Mouse (Mus musculus) urinary bladder, postnatal 4 days (tissue): ENCODE measurements at regions not wholly inside any gene's neighbourhood (a gene's known extent, or its start where the extent isn't known, plus 50 kb on each side); places are given as distances from the start of the nearest gene placed in this dataset.

Source experiments
- DNase-seq, 2 experiments: peaks; one replicate each; pipeline ENCODE4 v3.0.0; 2021 to 2022; ENCODE audit warnings: low spot score in 2 of 2

DNA sequence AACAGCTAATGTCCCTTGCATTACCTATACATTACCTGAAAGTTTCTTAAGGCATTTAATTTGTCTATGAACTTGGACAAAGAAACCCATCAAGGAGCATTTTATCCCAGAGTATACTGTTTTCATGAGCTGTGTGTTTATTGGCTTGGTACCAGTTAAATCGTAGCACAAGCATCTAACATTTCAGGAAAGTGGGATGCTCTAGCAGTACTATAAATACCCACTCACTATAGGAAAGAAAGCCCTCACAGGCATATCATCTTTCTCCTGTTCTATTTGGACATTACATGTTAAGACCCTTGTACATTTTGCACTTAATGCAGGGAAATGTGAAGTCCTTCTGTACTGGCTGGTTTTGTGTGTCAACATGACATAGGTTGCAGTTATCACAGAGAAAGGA lies 163.9 kb downstream of the Ptprc start:
- no peak for DNase-seq

DNA sequence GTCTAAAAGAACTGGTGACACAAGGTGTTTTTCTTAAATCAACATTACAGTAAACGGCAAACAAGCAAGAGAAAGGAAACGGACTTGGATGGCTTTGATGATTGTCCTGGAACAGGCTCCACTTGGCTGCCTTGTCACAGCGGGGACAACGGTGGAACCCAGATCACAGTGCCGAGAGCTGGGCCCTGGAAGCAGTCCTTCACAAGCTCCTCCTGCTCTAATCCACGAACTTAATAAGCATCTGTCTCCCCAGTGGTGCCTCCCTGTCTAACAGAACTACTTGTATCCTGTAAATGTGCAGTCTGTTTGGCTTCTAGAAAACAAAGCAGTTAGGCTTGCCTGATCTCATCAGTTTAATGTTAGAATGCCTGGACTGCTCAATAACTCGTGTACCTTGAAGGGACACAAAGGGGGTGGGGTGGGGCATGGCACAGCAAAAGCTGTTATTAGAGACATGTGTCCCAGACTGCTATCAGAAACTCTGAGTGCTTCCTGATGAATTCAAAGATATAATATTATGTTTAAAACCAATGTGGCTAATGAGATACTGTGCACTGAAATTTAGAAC lies 164.5 kb downstream of the Ptprc start:
- no peak for DNase-seq

DNA sequence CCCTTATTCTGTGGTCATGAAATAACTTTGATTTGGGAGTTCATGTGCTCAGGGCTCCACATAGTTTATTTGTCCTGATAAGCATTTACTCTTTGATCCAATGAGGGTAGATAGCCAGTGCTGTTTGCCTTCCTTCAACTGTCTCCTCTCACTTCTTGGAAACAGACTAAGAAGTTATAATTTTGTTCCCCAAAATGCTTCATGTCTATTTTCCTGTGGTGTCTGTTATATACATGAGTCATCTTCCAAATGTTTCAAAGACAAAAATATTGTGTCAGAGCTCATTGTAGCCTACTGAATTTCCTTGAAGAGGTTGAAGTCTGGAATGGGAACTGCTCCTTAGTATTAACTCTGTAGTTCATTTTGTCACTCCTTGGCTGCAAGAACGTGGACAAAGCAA lies 168.7 kb downstream of the Ptprc start:
- no peak for DNase-seq

DNA sequence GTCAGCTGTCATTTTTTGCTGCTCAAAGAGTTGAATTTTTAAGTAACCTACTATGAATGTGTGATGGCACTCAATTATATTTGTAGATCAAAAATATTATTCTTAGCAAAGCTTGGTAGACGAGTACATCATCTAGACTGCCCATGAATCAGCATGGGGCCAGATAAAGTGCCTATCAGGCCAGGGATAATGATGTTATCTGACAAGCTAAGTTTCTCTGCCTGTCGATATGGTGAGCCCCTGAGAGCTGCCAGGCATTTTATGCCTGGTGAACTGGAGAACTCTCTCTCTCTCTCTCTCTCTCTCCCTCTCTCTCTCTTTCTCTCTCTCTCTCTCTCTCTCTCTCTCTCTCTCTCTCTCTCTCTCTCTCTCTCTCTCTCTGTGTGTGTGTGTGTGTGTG lies 171.2 kb downstream of the Ptprc start:
- no peak for DNase-seq

DNA sequence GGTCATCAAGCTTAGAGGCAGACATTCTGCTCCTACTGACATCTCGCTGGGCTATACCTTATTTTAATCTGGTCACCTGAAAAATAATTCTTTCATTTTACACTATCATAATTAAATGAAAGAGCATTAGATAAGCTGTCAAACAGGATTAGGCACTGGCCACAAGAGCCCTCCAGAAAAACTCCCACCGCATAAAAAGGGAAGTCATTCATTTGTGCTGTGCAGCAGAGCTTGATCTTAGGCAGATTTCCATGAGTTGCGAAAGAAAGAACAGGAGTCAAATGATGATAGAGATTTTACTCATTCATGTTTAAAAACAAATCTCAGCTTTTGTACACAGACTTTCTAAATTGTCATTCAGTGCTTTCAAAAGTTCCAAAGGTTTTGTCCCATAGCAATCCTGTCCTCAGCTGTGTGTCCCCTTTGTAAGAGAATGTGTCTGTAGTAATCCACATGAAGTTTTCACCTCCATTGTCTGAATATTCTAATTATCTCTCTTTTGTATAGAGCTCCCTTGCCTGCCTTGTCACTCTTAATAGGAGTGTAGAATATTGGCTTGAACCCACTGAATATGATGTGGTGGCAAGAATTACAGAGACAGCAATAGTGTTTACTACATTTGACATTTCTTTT lies 176.1 kb downstream of the Ptprc start:
- DNase-seq = no peak

DNA sequence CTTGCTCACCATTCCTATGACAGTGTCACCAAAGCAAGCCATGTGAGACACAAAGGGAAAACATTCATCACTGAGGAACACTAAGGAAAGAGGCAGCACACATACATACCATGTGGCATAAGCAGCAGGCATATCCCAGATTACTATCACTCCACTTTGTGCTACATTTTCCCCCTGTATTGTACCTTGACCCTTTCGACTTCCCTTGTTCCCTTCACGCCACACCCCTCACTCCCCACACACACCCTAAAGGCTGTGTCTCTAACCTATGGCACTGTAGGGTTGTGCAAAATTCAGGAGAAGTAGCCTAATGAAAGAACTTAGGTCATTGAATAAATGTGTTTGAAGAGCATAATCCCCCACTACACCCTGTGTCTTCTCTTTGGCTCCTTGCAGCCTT lies 179.5 kb downstream of the Ptprc start:
- no peak for DNase-seq

DNA sequence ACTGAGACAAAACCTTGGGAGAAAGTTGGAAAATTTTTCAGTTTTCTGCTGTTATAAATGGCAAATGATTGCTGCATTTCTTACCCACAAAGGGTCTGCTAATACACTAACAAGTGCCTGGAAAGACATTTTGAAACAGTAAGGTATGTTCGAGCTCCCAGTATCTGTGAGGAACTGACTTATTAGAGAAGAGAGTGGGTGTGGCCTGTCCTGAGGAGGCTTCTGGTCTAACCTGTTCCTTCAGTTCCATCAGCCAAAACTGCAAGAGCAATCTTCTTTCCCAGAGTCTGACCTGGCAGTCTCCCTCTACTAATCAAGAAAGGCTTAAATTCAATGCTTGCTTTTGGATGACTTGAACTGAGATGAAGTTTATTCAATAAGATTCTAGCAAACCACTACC lies 183.6 kb downstream of the Ptprc start:
- no peak for DNase-seq

DNA sequence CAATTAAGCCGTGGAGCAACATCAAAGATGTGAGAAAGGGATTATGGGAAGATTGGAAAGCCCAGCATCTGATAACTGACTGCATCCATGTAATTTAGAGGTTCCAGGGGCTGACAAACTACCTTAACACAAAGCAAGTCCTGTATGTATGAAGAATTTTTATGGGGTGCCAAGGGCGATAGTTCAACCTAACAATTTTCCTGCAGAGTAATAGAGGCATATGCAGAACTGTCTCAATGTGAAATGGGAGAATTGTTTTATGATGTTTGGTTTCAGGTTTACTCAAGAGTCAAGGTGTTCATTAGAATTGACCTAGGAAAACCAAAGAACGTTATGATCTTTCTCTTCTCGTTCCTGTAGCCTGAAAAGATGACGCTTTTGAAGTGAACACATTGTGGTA lies 184.1 kb downstream of the Ptprc start:
- DNase-seq = no peak

DNA sequence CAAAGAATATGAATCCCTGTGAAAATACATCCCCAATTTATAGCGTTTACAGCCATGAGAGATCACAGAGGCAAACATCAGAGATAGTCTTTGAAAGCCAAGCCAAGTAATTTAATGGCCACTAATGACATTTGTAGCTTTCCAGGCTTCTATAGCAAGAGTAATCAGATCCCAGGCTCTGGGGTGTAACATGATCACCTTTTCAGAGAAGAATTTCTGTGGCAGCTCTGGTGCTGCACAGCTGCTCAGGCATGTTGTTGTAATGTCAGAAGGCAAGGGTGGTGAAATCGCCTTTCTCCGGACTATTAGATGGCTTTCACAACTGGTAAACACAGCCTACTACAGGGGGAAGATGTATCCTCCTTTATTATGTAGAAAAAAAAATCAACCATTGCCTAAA lies 202.1 kb downstream of the Ptprc start:
- DNase-seq = no peak

DNA sequence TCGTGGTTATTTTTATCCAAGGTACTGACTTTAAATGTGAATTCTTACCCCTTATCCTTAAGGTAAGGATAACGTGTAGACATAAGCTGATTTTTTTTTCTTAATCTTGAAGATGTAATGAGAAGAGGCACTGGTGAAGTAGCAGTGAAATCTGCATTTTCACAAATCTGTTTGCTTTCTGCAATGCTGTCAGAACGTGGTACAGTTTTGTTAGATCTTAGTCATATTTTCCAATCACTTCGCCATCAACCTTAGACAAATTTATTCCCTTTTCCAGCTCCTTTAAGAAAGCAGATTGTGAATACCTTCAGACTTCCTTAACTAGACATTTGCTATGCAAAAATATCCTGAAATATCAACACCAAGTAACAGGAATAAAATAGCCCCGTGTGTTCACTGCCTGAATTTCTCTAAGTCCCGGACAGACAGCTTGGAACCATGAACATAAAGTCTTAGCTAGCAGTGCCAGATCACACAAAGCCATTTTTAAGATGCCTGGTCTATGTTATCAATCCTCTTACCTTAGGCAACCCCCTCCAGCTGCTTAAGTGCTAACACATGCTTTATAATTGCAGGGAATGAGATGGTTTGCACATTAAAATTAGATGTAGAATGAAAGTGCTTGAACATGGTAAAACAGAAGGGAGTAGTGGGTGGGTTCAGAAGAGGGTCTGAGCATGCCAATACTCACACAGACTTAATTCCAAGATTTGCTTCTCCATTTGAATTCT lies 202.7 kb downstream of the Ptprc start:
- DNase-seq = no peak

DNA sequence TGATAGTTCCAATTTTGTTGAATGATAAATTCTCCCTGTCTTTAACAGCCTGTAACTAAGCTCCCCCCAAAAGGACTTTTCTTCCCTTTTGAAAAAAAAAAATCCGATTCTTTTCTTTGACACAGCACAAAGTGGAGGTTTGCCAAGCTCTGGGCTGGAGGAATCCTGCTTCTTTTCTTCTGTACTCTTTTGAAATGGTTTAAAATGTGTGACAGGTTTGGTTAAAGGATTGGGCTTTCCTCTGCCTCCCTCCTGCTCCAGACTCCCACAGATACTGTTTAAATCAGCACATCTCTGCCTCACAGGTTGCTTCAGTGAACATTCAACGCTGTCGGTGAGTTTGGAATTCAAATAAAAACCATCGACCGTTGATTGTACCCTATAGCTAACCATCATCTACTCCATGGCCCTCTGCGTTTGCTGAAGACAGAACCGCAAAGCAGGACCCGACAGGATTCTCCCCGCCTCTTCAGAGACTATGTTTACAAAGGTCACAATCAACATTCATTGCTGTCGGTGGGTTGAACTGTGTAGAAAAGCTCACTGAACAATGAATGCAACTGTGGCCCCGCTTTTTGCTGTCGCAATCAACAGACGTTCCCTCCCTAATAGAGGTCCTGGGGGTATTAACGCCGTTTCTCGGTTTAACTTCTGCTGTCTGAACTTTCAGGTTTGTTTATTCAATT lies 209.2 kb downstream of the Ptprc start:
- no peak for DNase-seq

DNA sequence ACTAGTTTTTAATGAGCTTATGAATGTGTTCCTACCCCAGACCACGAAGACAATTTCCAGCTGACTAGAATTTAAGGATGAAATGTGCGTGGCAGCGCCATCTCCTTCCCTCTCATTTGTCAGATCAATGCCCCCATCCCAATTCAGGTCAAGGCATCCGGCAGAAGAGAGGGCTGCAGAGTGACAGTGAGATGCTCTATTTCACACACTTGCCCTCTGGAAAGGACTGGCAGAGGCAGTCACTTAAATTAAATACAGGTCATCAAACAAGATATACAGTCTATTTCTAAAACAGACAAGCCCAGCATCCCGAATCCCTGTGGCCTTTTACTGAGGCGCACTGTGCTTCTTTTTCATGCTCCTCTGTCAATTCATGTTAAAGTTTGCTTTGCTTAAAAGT lies 211.9 kb downstream of the Ptprc start:
- no peak for DNase-seq

DNA sequence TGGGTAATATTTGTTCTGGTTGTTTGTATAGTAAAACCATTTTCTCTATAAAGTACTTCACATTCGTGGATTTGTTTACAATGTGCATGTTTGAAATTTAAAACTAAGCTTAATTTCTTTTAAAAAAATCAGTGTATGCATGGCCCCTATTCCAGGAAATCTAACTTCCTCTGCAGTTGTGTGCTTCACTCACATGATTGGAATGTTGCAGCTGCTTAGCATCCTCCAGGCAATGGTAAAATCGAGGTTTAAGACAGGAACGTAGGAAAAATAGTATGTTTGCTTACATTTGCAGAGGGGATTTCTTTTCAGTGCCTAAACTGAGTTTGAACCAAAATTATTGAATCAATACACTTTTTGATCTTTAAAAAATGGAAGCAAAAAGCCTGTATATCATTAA lies 217.5 kb downstream of the Ptprc start:
- no peak for DNase-seq

DNA sequence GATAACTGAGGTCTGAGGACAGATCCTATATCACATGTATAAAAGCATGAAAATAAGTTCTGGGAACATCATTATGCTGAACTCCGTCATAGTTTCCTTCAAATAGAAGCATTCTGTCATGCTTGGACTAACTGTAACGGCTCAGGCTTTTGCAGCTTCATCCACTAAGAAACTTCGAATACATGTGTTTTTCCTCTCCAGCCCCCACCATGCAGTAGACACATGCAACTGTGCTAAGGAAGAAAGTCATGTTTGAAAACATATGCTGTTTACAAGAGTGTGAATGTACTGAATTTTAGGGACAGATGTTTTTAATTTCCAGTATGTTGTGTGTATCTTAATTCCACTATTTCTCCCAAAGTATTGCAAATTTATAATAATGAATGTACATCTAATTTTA lies 219.5 kb downstream of the Ptprc start:
- DNase-seq = no peak

DNA sequence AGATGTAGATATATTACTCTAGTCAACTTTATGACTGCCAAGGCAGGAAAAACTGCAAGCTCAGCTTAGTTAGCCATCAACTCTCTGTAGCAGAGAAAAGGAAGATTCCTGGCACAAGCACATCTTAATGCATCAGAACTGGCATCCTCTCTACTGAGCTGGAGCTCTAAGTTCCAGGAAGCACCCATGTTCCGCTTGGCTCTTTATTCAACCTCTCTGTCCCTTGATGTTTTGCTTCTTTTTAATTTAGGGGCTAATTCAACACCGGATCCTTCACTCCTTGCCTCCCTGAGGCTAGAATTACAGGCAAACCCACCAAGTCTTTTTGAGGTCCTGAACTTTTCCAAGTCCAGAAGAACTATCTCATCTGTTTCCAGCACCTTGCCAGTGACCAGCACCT lies 220.4 kb downstream of the Ptprc start:
- no peak for DNase-seq

DNA sequence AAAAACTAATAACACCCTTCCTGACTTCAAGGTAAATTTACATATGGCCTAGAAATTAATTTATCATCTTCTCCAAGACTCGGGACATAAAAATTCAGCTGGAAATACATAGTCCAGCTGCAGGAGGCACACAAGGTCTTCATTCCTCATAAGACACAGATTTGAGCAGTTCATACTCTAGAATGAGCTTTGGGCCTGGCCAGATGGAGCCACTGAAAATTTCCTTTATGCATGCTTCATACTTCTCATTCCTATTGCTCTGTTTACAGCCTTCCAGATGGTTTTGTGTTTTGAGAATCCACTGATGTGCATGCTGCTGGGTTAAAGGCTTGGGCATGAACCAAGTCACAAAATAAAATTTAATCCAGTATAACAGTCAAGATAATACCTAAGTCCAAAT lies 222.1 kb downstream of the Ptprc start:
- no peak for DNase-seq

DNA sequence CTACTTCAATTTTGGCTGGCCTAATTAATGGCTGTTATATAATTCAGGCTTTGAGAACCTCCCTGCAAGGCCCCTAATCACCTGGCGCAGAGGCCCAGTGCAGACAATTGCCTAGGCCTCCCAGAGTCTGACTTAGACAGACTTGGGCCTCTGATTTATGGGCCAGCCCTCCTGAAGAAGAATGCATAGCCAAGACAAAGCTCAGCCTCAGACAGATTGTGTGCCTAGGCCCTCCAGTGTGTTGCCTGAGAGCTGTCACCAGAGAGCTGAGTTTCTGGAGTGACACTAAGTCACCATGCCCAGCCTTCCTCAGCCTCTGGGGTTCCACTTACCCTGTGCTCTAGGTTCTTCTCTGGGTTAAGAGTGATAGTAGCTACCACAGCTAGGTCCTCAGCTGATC lies 222.7 kb downstream of the Ptprc start:
- no peak for DNase-seq

DNA sequence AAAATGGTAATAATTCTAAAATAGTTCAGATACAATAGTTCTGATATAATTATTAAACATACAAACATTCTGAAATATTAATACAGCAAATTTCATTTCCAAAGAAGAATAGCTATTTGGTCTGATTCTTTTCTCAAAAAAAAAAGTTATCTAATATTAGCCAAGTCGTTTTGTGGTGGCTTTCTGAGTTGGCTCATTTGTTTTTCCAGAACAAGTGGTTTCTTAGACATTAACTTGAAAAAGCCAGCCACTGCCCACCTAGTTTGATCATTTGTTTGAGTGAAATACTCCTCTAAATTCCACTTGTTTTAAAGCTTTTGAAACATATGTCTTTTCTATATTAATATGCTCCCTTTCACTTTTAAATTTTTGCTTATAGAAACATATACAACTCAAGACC lies 227.6 kb downstream of the Ptprc start:
- DNase-seq = no peak

DNA sequence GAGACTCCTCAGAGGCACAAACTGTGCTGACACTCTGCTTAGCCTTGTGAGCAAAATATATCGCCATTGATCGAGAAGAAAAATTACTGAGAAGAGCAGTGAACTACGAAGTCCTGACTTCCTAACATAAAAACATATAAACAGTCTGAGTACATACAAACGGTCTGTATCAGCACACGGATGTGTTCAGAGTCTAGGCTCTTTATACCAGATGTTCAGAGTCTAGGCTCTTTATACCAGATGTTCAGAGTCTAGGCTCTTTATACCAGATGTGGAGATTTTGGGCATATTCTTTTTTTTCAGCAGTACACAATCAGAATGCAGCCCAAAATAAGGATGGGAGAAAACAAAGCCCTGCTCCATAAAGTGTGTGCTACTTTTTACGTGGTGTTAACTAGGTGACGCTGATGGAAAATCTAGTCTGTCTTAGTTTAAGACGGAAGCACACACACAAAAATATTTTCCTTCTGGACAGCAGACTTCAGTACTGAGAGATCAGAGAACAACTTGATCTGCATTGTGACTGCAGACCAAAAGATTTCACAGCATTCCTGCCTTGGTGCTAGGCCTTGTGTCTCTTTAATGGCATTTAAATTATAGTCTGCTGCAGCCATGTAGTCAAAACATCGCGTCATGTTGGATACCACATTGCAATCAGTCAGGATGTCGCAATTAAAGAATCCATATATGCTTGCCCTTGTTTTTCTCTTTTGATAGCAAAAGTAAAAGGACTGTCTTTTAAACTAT lies 233.6 kb downstream of the Ptprc start:
- DNase-seq = no peak

DNA sequence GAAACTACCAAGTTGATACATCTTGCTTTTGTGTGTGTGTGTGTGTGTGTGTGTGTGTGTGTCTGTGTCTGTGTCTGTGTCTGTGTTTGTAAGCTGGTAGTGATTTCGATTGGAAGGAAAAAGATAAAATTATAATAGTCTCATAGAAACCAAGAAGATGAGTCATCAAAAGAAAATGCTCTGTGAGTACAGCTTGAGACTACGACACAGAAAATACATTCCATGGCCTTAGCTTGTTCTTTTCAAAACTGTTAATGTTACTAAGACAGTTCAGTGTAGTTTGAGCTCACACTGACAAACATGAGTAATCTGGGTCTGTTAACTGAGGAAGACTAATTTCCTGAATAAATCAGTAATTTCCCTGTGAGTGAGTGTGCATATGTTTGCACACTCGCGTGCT lies 239.8 kb downstream of the Ptprc start:
- no peak for DNase-seq

DNA sequence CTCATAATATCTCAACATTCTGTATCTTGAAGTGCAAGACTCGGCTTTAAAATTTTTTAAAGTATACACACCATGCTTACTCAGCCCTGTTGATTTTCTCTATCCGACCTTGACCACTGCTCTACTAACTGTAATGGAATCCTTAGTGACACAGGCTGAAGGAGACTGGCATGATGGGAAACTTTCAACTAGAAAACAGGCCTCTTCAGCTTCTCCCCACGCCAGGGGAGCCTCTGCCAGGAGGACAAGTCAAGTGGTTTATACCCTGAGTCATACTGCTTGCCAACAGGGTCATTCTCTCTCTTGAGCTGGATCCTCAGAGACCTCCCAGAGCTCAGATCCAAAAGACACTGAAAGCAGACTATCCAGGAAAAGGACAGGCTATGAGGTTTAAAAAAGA lies 245.7 kb downstream of the Ptprc start:
- no peak for DNase-seq

DNA sequence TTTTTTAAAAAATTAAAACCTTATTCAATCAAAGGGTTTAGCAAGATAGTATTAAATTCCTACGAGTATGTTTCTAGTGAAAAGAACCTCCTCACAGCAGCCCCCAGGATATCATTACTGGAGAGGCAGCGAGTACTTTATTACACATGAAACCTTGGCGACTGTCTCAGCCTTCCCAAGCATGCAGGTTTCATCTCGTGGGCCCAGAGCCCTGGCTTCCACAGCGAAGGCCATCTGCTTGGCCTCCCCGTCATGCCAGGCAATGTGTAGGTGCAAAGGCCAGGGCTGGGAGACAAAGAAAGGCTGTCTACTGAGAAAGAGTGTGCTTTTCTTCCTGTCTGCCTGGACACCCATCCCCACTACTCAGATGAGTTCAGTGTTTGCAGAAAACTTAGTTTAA lies 247.0 kb downstream of the Ptprc start:
- no peak for DNase-seq
